Mouse (Mus musculus): Measurements from ENCODE around the gene Shmt2. TPM values are rescaled to one million over a fixed set of nuclear protein-coding genes. Genes with fewer than 3 reads are reported as not detected.

Gene Shmt2
- total and polyA plus RNA-seq, 2 experiments from 2014 or later = 32.8 to 39.8 TPM

DNA sequence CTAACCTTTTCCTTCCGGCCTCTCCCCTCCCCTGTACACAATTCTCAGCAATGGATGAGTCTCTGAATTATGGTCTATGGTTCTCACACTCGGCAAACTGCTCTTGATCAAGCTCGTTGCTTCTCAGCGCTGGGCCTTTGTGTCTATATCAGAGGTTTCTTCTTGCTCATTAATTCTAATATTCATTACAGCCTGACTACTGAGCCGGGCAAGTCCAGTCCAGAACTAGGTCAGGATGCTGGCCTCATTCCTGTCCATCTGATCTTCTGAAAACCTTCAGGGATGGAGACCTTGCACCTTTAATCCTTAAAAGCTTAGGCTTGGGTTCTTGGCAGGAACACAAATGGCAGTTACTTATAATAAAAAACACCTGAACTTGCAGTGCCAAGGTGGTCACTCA lies 22.7 kb downstream of the Shmt2 start:
- ATAC-seq (ENCODE audit: low FRiP score) = no peak
- no peaks in the 10 kb centered on the region for H3K9me3 ChIP-seq (ENCODE audit: low read length)
- H3K27me3 ChIP-seq (ENCODE audit: insufficient read depth, low read length) = no peaks in the 10 kb centered on the region
- H3K4me2 ChIP-seq (ENCODE audit: low read depth, low read length, poor library complexity, severe bottlenecking) = no peak overlapping the region
- TF ChIP-seq CTCF (IDR thresholded peaks at IDR 0.05) = no peak
- H3K4me3 ChIP-seq (ENCODE audit: low read depth, low read length) = no peak overlapping the region
- peaks cover 50% of the 10 kb centered on the region for H3K36me3 ChIP-seq (ENCODE audit: insufficient read depth, low read length)
- H3K27ac ChIP-seq (ENCODE audit: low read depth, low read length) = no peak overlapping the region
- no peak for DNase-seq (ENCODE audit: low spot score)
- no peaks in the 10 kb centered on the region for H3K4me1 ChIP-seq (ENCODE audit: insufficient read depth, low read length)
- H3K9ac ChIP-seq (replicated peaks; ENCODE audit: low read length, poor library complexity, severe bottlenecking) = no peak overlapping the region
- WGBS = 83% methylated on average over 5 of the region's 5 CpGs

GRCm38 (mm10) chr10:127496156-127496555 lies 26.1 kb downstream of the Shmt2 start:
- peaks cover 61% of the 10 kb centered on the region for H3K36me3 ChIP-seq (ENCODE audit: insufficient read depth, low read length)
- H3K4me1 ChIP-seq (ENCODE audit: insufficient read depth, low read length) = no peaks in the 10 kb centered on the region
- no peak for ATAC-seq (ENCODE audit: low FRiP score)
- no peaks in the 10 kb centered on the region for H3K9me3 ChIP-seq (ENCODE audit: low read length)
- no peak overlapping the region for H3K27ac ChIP-seq (ENCODE audit: low read depth, low read length)
- no peak overlapping the region for H3K9ac ChIP-seq (replicated peaks; ENCODE audit: low read length, poor library complexity, severe bottlenecking)
- H3K27me3 ChIP-seq (ENCODE audit: insufficient read depth, low read length) = no peaks in the 10 kb centered on the region
- no peak for TF ChIP-seq CTCF (IDR thresholded peaks at IDR 0.05)
- no peak for DNase-seq (ENCODE audit: low spot score)
- no peak overlapping the region for H3K4me2 ChIP-seq (ENCODE audit: low read depth, low read length, poor library complexity, severe bottlenecking)
- 93% methylated on average over 3 of the region's 3 CpGs for WGBS
- no peak overlapping the region for H3K4me3 ChIP-seq (ENCODE audit: low read depth, low read length)

DNA sequence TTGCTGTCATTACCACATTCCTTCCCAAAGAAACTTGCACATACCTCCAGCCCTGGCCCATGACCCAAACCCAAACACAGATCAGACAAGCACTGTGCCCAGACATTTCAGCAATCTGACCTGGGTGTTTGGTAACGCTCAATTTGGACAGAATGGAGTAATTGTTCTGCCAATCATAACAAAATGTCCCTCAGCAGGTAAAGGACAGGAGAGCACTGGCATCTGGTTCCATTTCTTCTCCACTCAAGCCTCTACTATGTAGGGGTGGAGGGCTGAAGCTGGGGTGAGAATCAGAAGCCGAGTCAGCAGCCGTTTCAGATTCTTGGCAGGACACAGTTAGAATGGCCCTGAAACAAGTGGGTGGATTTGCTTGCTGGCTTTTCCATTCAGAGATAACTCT lies 30.1 kb downstream of the Shmt2 start:
- Histone ChIP-seq H3K27ac (ENCODE audit: low read depth, low read length) (no peak overlapping the region), H3K27me3 (ENCODE audit: insufficient read depth, low read length) (no peaks in the 10 kb centered on the region), H3K9ac (replicated peaks; ENCODE audit: low read length, poor library complexity, severe bottlenecking) (no peak overlapping the region), H3K36me3 (ENCODE audit: insufficient read depth, low read length) (peaks cover 45% of the 10 kb centered on the region), H3K4me2 (ENCODE audit: low read depth, low read length, poor library complexity, severe bottlenecking) (no peak overlapping the region), H3K9me3 (ENCODE audit: low read length) (no peaks in the 10 kb centered on the region), H3K4me3 (ENCODE audit: low read depth, low read length) (no peak overlapping the region), H3K4me1 (ENCODE audit: insufficient read depth, low read length) (no peaks in the 10 kb centered on the region)
- TF ChIP-seq CTCF (IDR thresholded peaks at IDR 0.05) = no peak
- ATAC-seq (ENCODE audit: low FRiP score) (no peak), DNase-seq (ENCODE audit: low spot score) (no peak)
- 94% methylated on average over 3 of the region's 3 CpGs for WGBS

GRCm38 (mm10) chr10:127491128-127491512 lies 31.1 kb downstream of the Shmt2 start:
- TF ChIP-seq CTCF (IDR thresholded peaks at IDR 0.05) = no peak
- Histone ChIP-seq H3K4me1 (ENCODE audit: insufficient read depth, low read length) (no peaks in the 10 kb centered on the region), H3K36me3 (ENCODE audit: insufficient read depth, low read length) (peaks cover 39% of the 10 kb centered on the region), H3K9ac (replicated peaks; ENCODE audit: low read length, poor library complexity, severe bottlenecking) (no peak overlapping the region), H3K27ac (ENCODE audit: low read depth, low read length) (0 out of 2 replicates have a peak overlapping the region, but pooled peaks have one; percentile 21), H3K4me2 (ENCODE audit: low read depth, low read length, poor library complexity, severe bottlenecking) (no peak overlapping the region), H3K27me3 (ENCODE audit: insufficient read depth, low read length) (no peaks in the 10 kb centered on the region), H3K4me3 (ENCODE audit: low read depth, low read length) (no peak overlapping the region), H3K9me3 (ENCODE audit: low read length) (no peaks in the 10 kb centered on the region)
- ATAC-seq (ENCODE audit: low FRiP score) = no peak; the same call in 1 of the 2 replicates
- WGBS = 57% methylated on average over 8 of the region's 8 CpGs
- DNase-seq (ENCODE audit: low spot score) = no peak

- Histone ChIP-seq H3K27ac (ENCODE audit: low read depth, low read length) (0 out of 2 replicates have a peak overlapping the region, but pooled peaks have one; percentile 38), H3K27me3 (ENCODE audit: insufficient read depth, low read length) (no peaks in the 10 kb centered on the region), H3K9me3 (ENCODE audit: low read length) (no peaks in the 10 kb centered on the region), H3K9ac (replicated peaks; ENCODE audit: low read length, poor library complexity, severe bottlenecking) (no peak overlapping the region), H3K4me2 (ENCODE audit: low read depth, low read length, poor library complexity, severe bottlenecking) (no peak overlapping the region), H3K4me1 (ENCODE audit: insufficient read depth, low read length) (no peaks in the 10 kb centered on the region), H3K4me3 (ENCODE audit: low read depth, low read length) (no peak overlapping the region), H3K36me3 (ENCODE audit: insufficient read depth, low read length) (peaks cover 37% of the 10 kb centered on the region)
- ATAC-seq (ENCODE audit: low FRiP score) (0 out of 2 replicates have a peak, but pooled peaks have one; percentile 34), DNase-seq (ENCODE audit: low spot score) (peak; percentile 34)
- 69% methylated on average over 18 of the region's 18 CpGs for WGBS
- no peak for TF ChIP-seq CTCF (IDR thresholded peaks at IDR 0.05)
Measured at GRCm38 (mm10) chr10:127490160-127491127, 31.8 kb downstream of the Shmt2 start.

GRCm38 (mm10) chr10:127488856-127489255 lies 33.4 kb downstream of the Shmt2 start:
- Histone ChIP-seq H3K4me1 (ENCODE audit: insufficient read depth, low read length) (no peaks in the 10 kb centered on the region), H3K9me3 (ENCODE audit: low read length) (no peaks in the 10 kb centered on the region), H3K27ac (ENCODE audit: low read depth, low read length) (no peak overlapping the region), H3K9ac (replicated peaks; ENCODE audit: low read length, poor library complexity, severe bottlenecking) (no peak overlapping the region), H3K4me3 (ENCODE audit: low read depth, low read length) (no peak overlapping the region), H3K27me3 (ENCODE audit: insufficient read depth, low read length) (no peaks in the 10 kb centered on the region), H3K4me2 (ENCODE audit: low read depth, low read length, poor library complexity, severe bottlenecking) (no peak overlapping the region), H3K36me3 (ENCODE audit: insufficient read depth, low read length) (peaks cover 43% of the 10 kb centered on the region)
- 82% methylated on average over 7 of the region's 7 CpGs for WGBS
- ATAC-seq (ENCODE audit: low FRiP score) (no peak), DNase-seq (ENCODE audit: low spot score) (no peak)
- TF ChIP-seq CTCF (IDR thresholded peaks at IDR 0.05) = no peak

Measured in midbrain, postnatal 0 days (tissue).